Mouse (Mus musculus): ENCODE measurements around the gene Pdcd2l.
A peak's percentile ranks its signal among the peaks of the same experiment; 100 is the strongest.
"Not testable (repeated sequence)": the region's sequence is repeated elsewhere in the genome, so short reads cannot be mapped to it uniquely, and the experiment has no call there.

The Pdcd2l gene

GRCm38 (mm10) chr7:34214644-34215043 lies 18.2 kb upstream of the Pdcd2l start:
- DNase-seq (ENCODE audit: extremely low spot score, low read depth, low spot score): no peak

GRCm38 (mm10) chr7:34213281-34213680 lies 16.8 kb upstream of the Pdcd2l start:
- DNase-seq (ENCODE audit: extremely low spot score, low read depth, low spot score): no peak

GRCm38 (mm10) chr7:34208027-34208745 lies 11.7 kb upstream of the Pdcd2l start:
- no peak for DNase-seq (ENCODE audit: extremely low spot score, low read depth, low spot score)

GRCm38 (mm10) chr7:34206331-34206730 lies 9.9 kb upstream of the Pdcd2l start:
- DNase-seq (ENCODE audit: extremely low spot score, low read depth, low spot score): no peak

GRCm38 (mm10) chr7:34202147-34202546 lies 5.7 kb upstream of the Pdcd2l start:
- DNase-seq (ENCODE audit: extremely low spot score, low read depth, low spot score): not testable (repeated sequence)

GRCm38 (mm10) chr7:34200829-34201228 lies 4.4 kb upstream of the Pdcd2l start:
- no peak for DNase-seq (ENCODE audit: extremely low spot score, low read depth, low spot score)

- no peak for DNase-seq (ENCODE audit: extremely low spot score, low read depth, low spot score)
Observed at GRCm38 (mm10) chr7:34198346-34198745, 1.9 kb upstream of the Pdcd2l start.

- no peak for DNase-seq (ENCODE audit: extremely low spot score, low read depth, low spot score)
Observed at GRCm38 (mm10) chr7:34195632-34196031, 829 bp downstream of the Pdcd2l start.

GRCm38 (mm10) chr7:34192825-34193224 lies 3.6 kb downstream of the Pdcd2l start:
- DNase-seq (ENCODE audit: extremely low spot score, low read depth, low spot score): no peak

GRCm38 (mm10) chr7:34189376-34189989 lies 7.0 kb downstream of the Pdcd2l start:
- no peak for DNase-seq (ENCODE audit: extremely low spot score, low read depth, low spot score)

- DNase-seq (ENCODE audit: extremely low spot score, low read depth, low spot score): no peak
Observed at GRCm38 (mm10) chr7:34183794-34184193, 12.7 kb downstream of the Pdcd2l start.

GRCm38 (mm10) chr7:34183356-34183755 lies 13.1 kb downstream of the Pdcd2l start:
- no peak for DNase-seq (ENCODE audit: extremely low spot score, low read depth, low spot score)

GRCm38 (mm10) chr7:34176241-34176640 lies 20.2 kb downstream of the Pdcd2l start:
- DNase-seq (ENCODE audit: extremely low spot score, low read depth, low spot score): not testable (repeated sequence)

GRCm38 (mm10) chr7:34172251-34172650 lies 24.2 kb downstream of the Pdcd2l start:
- no peak for DNase-seq (ENCODE audit: extremely low spot score, low read depth, low spot score)

GRCm38 (mm10) chr7:34169454-34169853 lies 27.0 kb downstream of the Pdcd2l start, which contains the start of gene Uba2:
Gene Uba2, minus strand, starts transcription at chr7:34169599.
- DNase-seq (ENCODE audit: extremely low spot score, low read depth, low spot score): no peak

GRCm38 (mm10) chr7:34168470-34169251 lies 27.8 kb downstream of the Pdcd2l start:
- DNase-seq (ENCODE audit: extremely low spot score, low read depth, low spot score): peak; percentile 63

GRCm38 (mm10) chr7:34167766-34168469 lies 28.5 kb downstream of the Pdcd2l start:
- DNase-seq (ENCODE audit: extremely low spot score, low read depth, low spot score): no peak

GRCm38 (mm10) chr7:34166850-34167249 lies 29.6 kb downstream of the Pdcd2l start:
- DNase-seq (ENCODE audit: extremely low spot score, low read depth, low spot score): no peak

- DNase-seq (ENCODE audit: extremely low spot score, low read depth, low spot score): no peak
Observed at GRCm38 (mm10) chr7:34165999-34166398, 30.5 kb downstream of the Pdcd2l start.

GRCm38 (mm10) chr7:34164671-34165070 lies 31.8 kb downstream of the Pdcd2l start:
- DNase-seq (ENCODE audit: extremely low spot score, low read depth, low spot score): no peak

GRCm38 (mm10) chr7:34159167-34159566 lies 37.3 kb downstream of the Pdcd2l start:
- DNase-seq (ENCODE audit: extremely low spot score, low read depth, low spot score): no peak
